Mouse (Mus musculus) heart, postnatal 0 days (tissue): ENCODE measurements at regions not wholly inside any gene's neighbourhood (a gene's known extent, or its start where the extent isn't known, plus 50 kb on each side); places are given as distances from the start of the nearest gene placed in this dataset.

Source experiments
- CTCF ChIP-seq: IDR thresholded peaks from 2 replicates; pipeline ENCODE4 v1.5.1; 2016; ENCODE audit warnings: antibody characterized with exemption, control low read depth, low read depth
- EP300 ChIP-seq: IDR thresholded peaks from 2 replicates; pipeline ENCODE4 v1.6.1; 2016; ENCODE audit warnings: antibody characterized with exemption, low read depth

GRCm38 (mm10) chr16:39151325-39152318, 259.2 kb downstream of the Igsf11 start:
- TF ChIP-seq CTCF (no peak), EP300 (no peak)
